Mouse (Mus musculus): ENCODE data around the gene Sdad1.

Sdad1 gene

GRCm38 (mm10) chr5:92239333-92240232, 70.7 kb downstream of the Sdad1 start:
- peak; percentile 55 to 62 for DNase-seq

DNA sequence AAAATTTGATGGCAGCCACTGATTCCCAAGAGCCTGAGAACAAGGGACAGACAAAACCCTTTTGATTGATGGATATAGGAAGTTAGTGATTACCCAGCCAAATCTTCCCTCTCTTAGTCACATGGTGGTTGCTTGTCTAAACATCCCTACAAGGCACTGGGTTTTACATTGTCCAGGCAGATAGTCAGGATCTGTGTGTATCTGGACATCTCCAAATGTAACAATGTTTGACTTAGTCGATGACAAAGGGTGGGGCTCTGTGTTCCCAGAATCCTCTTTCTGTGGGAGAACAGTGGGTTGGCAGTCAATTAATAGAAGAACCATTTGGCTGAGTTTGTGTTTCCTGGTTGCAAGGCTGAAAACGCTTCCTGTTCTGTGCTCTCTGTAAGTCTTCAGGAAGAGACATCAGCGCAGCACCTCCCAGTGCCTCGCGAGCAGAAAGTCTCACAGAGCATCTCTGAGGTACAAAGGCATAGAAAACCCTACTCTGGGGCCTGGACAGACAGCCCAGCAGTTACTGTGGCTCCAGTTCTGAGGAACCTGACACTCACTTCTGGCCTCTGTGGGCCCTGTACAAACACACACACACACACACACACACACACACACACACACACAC, 75.2 kb downstream of the Sdad1 start:
- DNase-seq, result peak in 1 of 2 experiments; percentile 22

All from thymus, postnatal 36 days (tissue).